Mouse (Mus musculus): ENCODE measurements around the gene 2210017I01Rik.

Gene 2210017I01Rik

GRCm38 (mm10) chr3:92607392-92607791 lies at the start of gene 2210017I01Rik:
2210017I01Rik (minus strand) TSS chr3:92607492.
- no peak for DNase-seq (ENCODE audit: low spot score)

- DNase-seq (ENCODE audit: low spot score), result no peak
Observed at GRCm38 (mm10) chr3:92656826-92657225, 49.5 kb upstream of the 2210017I01Rik start, which contains the start of gene Lce1b. Lce1b (minus strand) TSS chr3:92656926.

- no peak for DNase-seq (ENCODE audit: low spot score)
Observed at GRCm38 (mm10) chr3:92648207-92648606, 40.9 kb upstream of the 2210017I01Rik start, which contains the start of gene Lce1a1. Lce1a1 (minus strand) TSS chr3:92648307.

GRCm38 (mm10) chr3:92639854-92640253 lies 32.6 kb upstream of the 2210017I01Rik start:
- DNase-seq (ENCODE audit: low spot score), result no peak

GRCm38 (mm10) chr3:92638653-92638991 lies 31.3 kb upstream of the 2210017I01Rik start:
- no peak for DNase-seq (ENCODE audit: low spot score)

- DNase-seq (ENCODE audit: low spot score), result no peak
Observed at GRCm38 (mm10) chr3:92637745-92638652, 30.7 kb upstream of the 2210017I01Rik start.

- no peak for DNase-seq (ENCODE audit: low spot score)
Observed at GRCm38 (mm10) chr3:92621560-92621959, 14.3 kb upstream of the 2210017I01Rik start, which contains the start of gene Lce6a. Lce6a (minus strand) TSS chr3:92621660.

- DNase-seq (ENCODE audit: low spot score), result no peak
Observed at GRCm38 (mm10) chr3:92609804-92610203, 2.5 kb upstream of the 2210017I01Rik start.

GRCm38 (mm10) chr3:92602169-92602568 lies 5.1 kb downstream of the 2210017I01Rik start:
- no peak for DNase-seq (ENCODE audit: low spot score)

GRCm38 (mm10) chr3:92600456-92600855 lies 6.8 kb downstream of the 2210017I01Rik start:
- DNase-seq (ENCODE audit: low spot score), result no peak

- DNase-seq (ENCODE audit: low spot score), result no peak
Observed at GRCm38 (mm10) chr3:92599973-92600372, 7.3 kb downstream of the 2210017I01Rik start.

- no peak for DNase-seq (ENCODE audit: low spot score)
Observed at GRCm38 (mm10) chr3:92598429-92598828, 8.9 kb downstream of the 2210017I01Rik start.

GRCm38 (mm10) chr3:92588858-92589257 lies 18.4 kb downstream of the 2210017I01Rik start, which contains the start of gene Smcp:
Smcp (minus strand) TSS chr3:92588997.
- no peak for DNase-seq (ENCODE audit: low spot score)

GRCm38 (mm10) chr3:92587190-92587589 lies 20.1 kb downstream of the 2210017I01Rik start:
- DNase-seq (ENCODE audit: low spot score), result no peak

- DNase-seq (ENCODE audit: low spot score), result no peak
Observed at GRCm38 (mm10) chr3:92585055-92585454, 22.2 kb downstream of the 2210017I01Rik start.

GRCm38 (mm10) chr3:92583164-92583826 lies 24.0 kb downstream of the 2210017I01Rik start:
- DNase-seq (ENCODE audit: low spot score), result no peak

GRCm38 (mm10) chr3:92579508-92579907 lies 27.8 kb downstream of the 2210017I01Rik start:
- no peak for DNase-seq (ENCODE audit: low spot score)

GRCm38 (mm10) chr3:92578652-92579413 lies 28.5 kb downstream of the 2210017I01Rik start:
- no peak for DNase-seq (ENCODE audit: low spot score)

GRCm38 (mm10) chr3:92573449-92574041 lies 33.7 kb downstream of the 2210017I01Rik start, which contains the start of gene Ivl:
Ivl (minus strand) TSS chr3:92573735.
- DNase-seq (ENCODE audit: low spot score), result no peak

- DNase-seq (ENCODE audit: low spot score), result no peak
Observed at GRCm38 (mm10) chr3:92572514-92573155, 34.7 kb downstream of the 2210017I01Rik start.

GRCm38 (mm10) chr3:92568752-92569151 lies 38.5 kb downstream of the 2210017I01Rik start:
- no peak for DNase-seq (ENCODE audit: low spot score)
